Comparison of ENCODE assay signal across 20 mouse cellular contexts in the genomic region with DNA sequence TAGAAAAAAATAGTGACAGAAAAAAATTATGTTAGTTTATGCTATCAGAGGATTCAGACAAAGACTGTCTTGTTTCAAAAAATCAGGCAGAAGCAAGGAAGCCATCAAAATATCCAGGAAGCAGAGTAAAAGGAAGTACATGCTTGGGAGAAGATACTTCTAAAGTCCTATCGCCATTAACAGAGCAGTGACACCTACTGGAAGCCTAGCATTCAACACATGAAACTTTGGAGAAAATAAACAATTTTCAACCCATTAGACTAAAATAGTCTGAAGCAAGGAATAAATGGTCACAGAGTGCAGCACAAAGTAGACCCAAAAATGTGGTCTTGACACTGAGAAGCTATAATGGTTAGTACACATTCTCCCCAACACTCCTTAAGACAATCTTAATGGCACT.
DNase-seq lines count a peak whose midpoint lies in the region; ATAC-seq and TF ChIP-seq lines count a peak whose summit lies in the region.
"Had no signal": no experiment of that assay in that cellular context is flagged by ENCODE, and none has a peak within 500 bp of the region (broad histone marks: within the 10 kb centered on the region; RNA-seq: fewer than 3 reads in every experiment).

No protein-coding gene starts in this region.

- no peak overlapping the region for H3K27ac ChIP-seq in intestine, postnatal 0 days (ENCODE audit: low read depth, low read length)
- H3K27ac ChIP-seq in intestine, embryonic 16.5 days (ENCODE audit: low read length): no peak overlapping the region
- no peak overlapping the region for H3K27ac ChIP-seq in liver, postnatal 0 days (ENCODE audit: low read depth)
- no peak overlapping the region for H3K27ac ChIP-seq in hindbrain, embryonic 10.5 days
- H3K27ac ChIP-seq: embryonic facial prominence, embryonic 13.5 days; forebrain, embryonic 12.5 days; gastrocnemius, adult 2 months; heart, embryonic 13.5 days; hindbrain, embryonic 12.5 days had no signal

- H3K4me2 ChIP-seq in intestine, postnatal 0 days (replicated peaks; ENCODE audit: low read depth): no peak overlapping the region
- H3K4me2 ChIP-seq in intestine, embryonic 16.5 days (ENCODE audit: low read depth, low read length): no peak overlapping the region
- H3K4me2 ChIP-seq in liver, postnatal 0 days (ENCODE audit: low read depth, low read length): no peak overlapping the region
- H3K4me2 ChIP-seq: embryonic facial prominence, embryonic 13.5 days; forebrain, embryonic 12.5 days; heart, embryonic 13.5 days; hindbrain, embryonic 12.5 days had no signal

- no peaks in the 10 kb centered on the region for H3K36me3 ChIP-seq in intestine, postnatal 0 days (ENCODE audit: control insufficient read depth, insufficient read depth)
- H3K36me3 ChIP-seq in intestine, embryonic 16.5 days (ENCODE audit: control insufficient read depth, insufficient read depth, low read length): no peaks in the 10 kb centered on the region
- H3K36me3 ChIP-seq in liver, postnatal 0 days (replicated peaks; ENCODE audit: insufficient read depth, low read length): no peaks in the 10 kb centered on the region
- no peaks in the 10 kb centered on the region for H3K36me3 ChIP-seq in hindbrain, embryonic 10.5 days
- H3K36me3 ChIP-seq: embryonic facial prominence, embryonic 13.5 days; forebrain, embryonic 12.5 days; heart, embryonic 13.5 days; hindbrain, embryonic 12.5 days had no signal

- no peak for DNase-seq in liver, postnatal 0 days
- no peak for DNase-seq in liver
- peak; percentile 10 for DNase-seq in A20 (ENCODE audit: low read depth, low spot score)
- DNase-seq in brain, adult 2 months (ENCODE audit: low read depth, low spot score): peak; percentile 2
- no peak for DNase-seq in hindbrain, embryonic 10.5 days (ENCODE audit: low spot score)
- DNase-seq: adrenal gland, postnatal 10 days; cerebellum, adult 2 months; cerebellum, postnatal 14 days; gastrocnemius, adult 2 months; gastrocnemius, postnatal 25 days; heart, adult 11 months; heart, postnatal 36 days had no signal

- TF ChIP-seq EP300 in liver, postnatal 0 days (IDR thresholded peaks at IDR 0.05; ENCODE audit: low read depth): no peak

- H3K9me3 ChIP-seq in intestine, postnatal 0 days (ENCODE audit: control insufficient read depth): no peaks in the 10 kb centered on the region
- no peaks in the 10 kb centered on the region for H3K9me3 ChIP-seq in intestine, embryonic 16.5 days (ENCODE audit: control insufficient read depth, low read length)
- H3K9me3 ChIP-seq in liver, postnatal 0 days (ENCODE audit: low read length): no peaks in the 10 kb centered on the region
- H3K9me3 ChIP-seq in hindbrain, embryonic 10.5 days: no peaks in the 10 kb centered on the region
- H3K9me3 ChIP-seq: forebrain, embryonic 12.5 days; heart, embryonic 13.5 days; hindbrain, embryonic 12.5 days had no signal

- H3K9ac ChIP-seq in intestine, postnatal 0 days (ENCODE audit: low read depth, low read length): no peak overlapping the region
- no peak overlapping the region for H3K9ac ChIP-seq in intestine, embryonic 16.5 days (ENCODE audit: low read depth, low read length)
- no peak overlapping the region for H3K9ac ChIP-seq in liver, postnatal 0 days (replicated peaks)
- H3K9ac ChIP-seq: embryonic facial prominence, embryonic 13.5 days; forebrain, embryonic 12.5 days; heart, embryonic 13.5 days; hindbrain, embryonic 12.5 days had no signal

- H3K4me3 ChIP-seq in intestine, postnatal 0 days (ENCODE audit: low read depth, low read length): no peak overlapping the region
- H3K4me3 ChIP-seq in intestine, embryonic 16.5 days (ENCODE audit: low read length): no peak overlapping the region
- no peak overlapping the region for H3K4me3 ChIP-seq in liver, postnatal 0 days (ENCODE audit: low read depth, low read length)
- no peak overlapping the region for H3K4me3 ChIP-seq in hindbrain, embryonic 10.5 days
- H3K4me3 ChIP-seq: embryonic facial prominence, embryonic 13.5 days; forebrain, embryonic 12.5 days; gastrocnemius, adult 2 months; heart, embryonic 13.5 days; hindbrain, embryonic 12.5 days had no signal

- no peak for ATAC-seq in intestine, postnatal 0 days
- no peak for ATAC-seq in intestine, embryonic 16.5 days
- no peak for ATAC-seq in liver, postnatal 0 days
- ATAC-seq: hindbrain, embryonic 16.5 days; inflammation-experienced regulatory T-cells, adult 6 months had no signal

- H3K27me3 ChIP-seq in intestine, postnatal 0 days (replicated peaks; ENCODE audit: control insufficient read depth, insufficient read depth, low read length): no peaks in the 10 kb centered on the region
- no peaks in the 10 kb centered on the region for H3K27me3 ChIP-seq in intestine, embryonic 16.5 days (replicated peaks; ENCODE audit: control insufficient read depth, insufficient read depth, low read length)
- no peaks in the 10 kb centered on the region for H3K27me3 ChIP-seq in liver, postnatal 0 days (ENCODE audit: insufficient read depth, low read length)
- H3K27me3 ChIP-seq in hindbrain, embryonic 10.5 days (ENCODE audit: insufficient read depth, poor library complexity, severe bottlenecking): no peaks in the 10 kb centered on the region
- H3K27me3 ChIP-seq: embryonic facial prominence, embryonic 13.5 days; forebrain, embryonic 12.5 days; heart, embryonic 13.5 days; hindbrain, embryonic 12.5 days had no signal

- peak; percentile 62 for TF ChIP-seq CTCF in intestine, postnatal 0 days (IDR thresholded peaks at IDR 0.05; ENCODE audit: low read depth)
- TF ChIP-seq CTCF in liver, postnatal 0 days (IDR thresholded peaks at IDR 0.05; ENCODE audit: low read depth): 0 out of 2 replicates have a peak, but pooled peaks have one; percentile 9

- WGBS in intestine, postnatal 0 days: 62% methylated on average over 1 of the region's 1 CpGs
- 64% methylated on average over 1 of the region's 1 CpGs for WGBS in intestine, embryonic 16.5 days
- WGBS in liver, postnatal 0 days (ENCODE audit: insufficient replicate concordance): 58% methylated on average over 1 of the region's 1 CpGs
- 78% methylated on average over 1 of the region's 1 CpGs for WGBS in hindbrain, embryonic 10.5 days

- no peaks in the 10 kb centered on the region for H3K4me1 ChIP-seq in intestine, postnatal 0 days (replicated peaks; ENCODE audit: control insufficient read depth, insufficient read depth, low read length)
- no peaks in the 10 kb centered on the region for H3K4me1 ChIP-seq in intestine, embryonic 16.5 days (ENCODE audit: control insufficient read depth, insufficient read depth, low read length)
- no peaks in the 10 kb centered on the region for H3K4me1 ChIP-seq in liver, postnatal 0 days (ENCODE audit: insufficient read depth)
- H3K4me1 ChIP-seq in hindbrain, embryonic 10.5 days (replicated peaks): no peaks in the 10 kb centered on the region
- H3K4me1 ChIP-seq: embryonic facial prominence, embryonic 13.5 days; forebrain, embryonic 12.5 days; heart, embryonic 13.5 days; hindbrain, embryonic 12.5 days had no signal

Comparison
In these comparisons a context has a peak if more than half of its experiments do, and no peak if none do; other contexts are left out.
1. DNase-seq: peak in A20 (single experiment) and brain, adult 2 months (single experiment); none in liver, postnatal 0 days (single experiment), liver (single experiment) and hindbrain, embryonic 10.5 days (single experiment).